Mouse (Mus musculus): ENCODE measurements around the gene Slco4a1.

DNA sequence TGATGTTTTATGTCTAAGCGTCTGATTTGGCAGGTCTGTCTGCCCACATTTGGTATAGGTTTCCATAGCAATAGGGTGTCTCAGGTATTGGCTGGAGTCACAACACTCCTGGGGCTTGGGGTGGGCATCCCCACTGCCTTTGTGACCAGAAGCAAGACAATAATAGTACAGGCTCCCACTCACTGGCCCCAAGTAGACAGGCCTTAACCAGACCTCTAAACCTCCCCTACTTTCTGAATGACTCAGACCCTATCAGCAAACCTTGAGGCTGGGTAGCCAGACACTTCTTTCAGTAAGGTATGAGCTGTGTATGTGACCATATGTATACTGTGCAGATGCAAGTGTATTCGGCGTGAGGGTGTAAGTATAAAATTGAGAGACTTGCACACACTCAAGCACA lies 18.8 kb downstream of the Slco4a1 start:
- TF ChIP-seq CTCF (IDR thresholded peaks at IDR 0.05), result no peak
- no peak for TF ChIP-seq EP300 (IDR thresholded peaks at IDR 0.05)
